Mouse (Mus musculus) lung, postnatal 36 days (tissue): ENCODE measurements around the gene Tmprss4.

Experiments
- DNase-seq: peaks from one replicate; pipeline ENCODE4 v3.0.0; 2022; ENCODE audit warnings: mixed read lengths

The Tmprss4 gene

GRCm38 (mm10) chr9:45136442-45137169 lies 67.3 kb downstream of the Tmprss4 start:
- DNase-seq, result no peak

GRCm38 (mm10) chr9:45133484-45134310 lies 70.2 kb downstream of the Tmprss4 start:
- peak; percentile 76 for DNase-seq

- DNase-seq, result no peak
Observed at GRCm38 (mm10) chr9:45130119-45130518, 73.8 kb downstream of the Tmprss4 start.

GRCm38 (mm10) chr9:45126941-45127340 lies 77.0 kb downstream of the Tmprss4 start:
- DNase-seq, result no peak

DNA sequence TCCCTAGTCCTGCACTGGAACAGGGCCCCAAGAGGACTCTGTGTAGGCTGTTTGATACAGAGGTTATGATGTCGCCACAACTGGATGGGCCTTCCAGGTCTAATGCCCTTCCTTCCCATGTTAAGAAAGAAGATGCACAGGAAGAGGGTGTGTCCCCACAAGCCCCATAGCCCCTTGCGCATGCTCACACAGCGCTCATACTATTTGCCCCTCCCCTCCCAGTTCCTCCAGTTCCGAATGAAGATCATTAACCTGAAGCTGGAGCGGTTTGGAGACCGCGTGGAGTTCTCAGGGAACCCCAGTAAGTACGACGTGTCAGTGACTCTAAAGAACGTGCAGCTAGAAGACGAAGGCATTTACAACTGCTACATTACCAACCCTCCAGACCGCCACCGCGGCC lies 78.7 kb downstream of the Tmprss4 start:
- no peak for DNase-seq
